Mouse (Mus musculus) stomach, embryonic 16.5 days (tissue): Measurements from ENCODE around the gene 4930558C23Rik. TPM values are rescaled to one million over a fixed set of nuclear protein-coding genes. Genes with fewer than 3 reads are reported as not detected.
A peak's percentile ranks its signal among the peaks of the same experiment; 100 is the strongest.
"Not testable (repeated sequence)": the region's sequence is repeated elsewhere in the genome, so short reads cannot be mapped to it uniquely, and the experiment has no call there.

ENCODE experiments used
- ATAC-seq: fragments of 200-750 bp; cut with Nextera tagmentation; 2 replicates; pipeline ENCODE4 v1.8.0; 2017; ENCODE audit warnings: moderate number of reproducible peaks, moderate TSS enrichment; ENCODE audit not compliant: insufficient read depth, low FRiP score
- H3K27ac ChIP-seq: fragments of 300-500 bp; sonication (generic); 2 replicates; pipeline ENCODE4 v1.5.1; 2014; ENCODE audit warnings: low read length
- H3K27me3 ChIP-seq: fragments of 300-500 bp; sonication (generic); 2 replicates; pipeline ENCODE4 v1.6.1; 2014; ENCODE audit warnings: low read length, control low read depth, mixed read lengths; ENCODE audit not compliant: control insufficient read depth, insufficient read depth
- H3K36me3 ChIP-seq: fragments of 300-500 bp; sonication (generic); 2 replicates; pipeline ENCODE4 v1.6.1; 2014; ENCODE audit warnings: low read length; ENCODE audit not compliant: control insufficient read depth, insufficient read depth
- H3K4me1 ChIP-seq: fragments of 300-500 bp; sonication (generic); 2 replicates; pipeline ENCODE4 v1.6.1; 2014; ENCODE audit warnings: low read length, control low read depth, mixed read lengths; ENCODE audit not compliant: control insufficient read depth, insufficient read depth
- H3K4me2 ChIP-seq: fragments of 300-500 bp; sonication (generic); 2 replicates; pipeline ENCODE4 v1.6.1; 2014; ENCODE audit warnings: low read depth, low read length, mixed read lengths
- H3K4me3 ChIP-seq: fragments of 300-500 bp; sonication (generic); replicated peaks from 2 replicates; pipeline ENCODE4 v1.5.1; 2014; ENCODE audit warnings: mild to moderate bottlenecking, low read length
- H3K9ac ChIP-seq: fragments of 300-500 bp; sonication (generic); 2 replicates; pipeline ENCODE4 v1.6.1; 2014; ENCODE audit warnings: low read length
- H3K9me3 ChIP-seq: fragments of 300-500 bp; sonication (generic); replicated peaks from 2 replicates; pipeline ENCODE4 v1.6.1; 2016; ENCODE audit warnings: low read length, control low read depth; ENCODE audit not compliant: control insufficient read depth
- WGBS: fragments of 180-500 bp; shearing (Covaris S2); extraction: QIAGEN DNeasy Blood & Tissue Kit; methylation state at CpG from one replicate; pipeline ENCODE4 v1.1.7; 2014; 5-methylcytosine and 5-hydroxymethylcytosine counted together
- polyA plus RNA-seq: library from polyadenylated mRNA; unstranded; fragments of >200 nt; fragmentation: Nextera tagmentation; extraction: Ambion mirVana; gene quantifications from 2 replicates; pipeline ENCODE4 v1.2.1, GENCODE M21; 2015

4930558C23Rik gene
- polyA plus RNA-seq, 1 experiment from 2014 or later = 0.63 TPM

- not testable (repeated sequence) for H3K36me3 ChIP-seq, H3K27me3 ChIP-seq, H3K9ac ChIP-seq, ATAC-seq, H3K27ac ChIP-seq, H3K4me1 ChIP-seq, H3K9me3 ChIP-seq
- Histone ChIP-seq H3K4me2 (peak overlapping the region; percentile 40; the same call in 1 of the 2 replicates), H3K4me3 (peak overlapping the region; percentile 56)
- 20% methylated on average over 8 of the region's 19 CpGs for WGBS
Measured at GRCm38 (mm10) chr3:95355911-95356544, 46.6 kb downstream of the 4930558C23Rik start.

- Histone ChIP-seq H3K36me3 (peaks cover 24% of the 10 kb centered on the region), H3K4me2 (no peak overlapping the region), H3K27me3 (no peaks in the 10 kb centered on the region), H3K27ac (no peak overlapping the region), H3K9ac (no peak overlapping the region), H3K9me3 (no peaks in the 10 kb centered on the region), H3K4me1 (no peaks in the 10 kb centered on the region), H3K4me3 (no peak overlapping the region)
- no peak for ATAC-seq
Measured at GRCm38 (mm10) chr3:95349491-95349890, 53.1 kb downstream of the 4930558C23Rik start.

- 95% methylated on average over 5 of the region's 5 CpGs for WGBS
- peaks cover 22% of the 10 kb centered on the region for H3K36me3 ChIP-seq
- not testable (repeated sequence) for H3K9me3 ChIP-seq, H3K4me3 ChIP-seq, H3K4me1 ChIP-seq, H3K4me2 ChIP-seq, H3K27me3 ChIP-seq, ATAC-seq, H3K9ac ChIP-seq, H3K27ac ChIP-seq
Measured at GRCm38 (mm10) chr3:95348343-95348742, 54.3 kb downstream of the 4930558C23Rik start.

- no peak overlapping the region for H3K27ac ChIP-seq
- WGBS = 90% methylated on average over 7 of the region's 7 CpGs
- no peak for ATAC-seq
- no peaks in the 10 kb centered on the region for H3K27me3 ChIP-seq
- H3K36me3 ChIP-seq = peaks cover 23% of the 10 kb centered on the region
- no peak overlapping the region for H3K9ac ChIP-seq
- H3K4me3 ChIP-seq = no peak overlapping the region
- no peak overlapping the region for H3K4me2 ChIP-seq
- H3K9me3 ChIP-seq = no peaks in the 10 kb centered on the region
- H3K4me1 ChIP-seq = no peaks in the 10 kb centered on the region
Measured at GRCm38 (mm10) chr3:95346454-95346853, 56.2 kb downstream of the 4930558C23Rik start.

GRCm38 (mm10) chr3:95343356-95344000 is 59.2 kb downstream of the 4930558C23Rik start:
- not testable (repeated sequence) for H3K27ac ChIP-seq, H3K9me3 ChIP-seq, H3K4me1 ChIP-seq, ATAC-seq, H3K4me3 ChIP-seq, H3K4me2 ChIP-seq, H3K9ac ChIP-seq, H3K27me3 ChIP-seq
- H3K36me3 ChIP-seq = peaks cover 27% of the 10 kb centered on the region
- WGBS = 92% methylated on average over 9 of the region's 9 CpGs

GRCm38 (mm10) chr3:95338251-95338650 is 64.4 kb downstream of the 4930558C23Rik start:
- no peak overlapping the region for H3K4me2 ChIP-seq
- no peaks in the 10 kb centered on the region for H3K9me3 ChIP-seq
- H3K36me3 ChIP-seq = peaks cover 46% of the 10 kb centered on the region
- no peak overlapping the region for H3K27ac ChIP-seq
- 94% methylated on average over 4 of the region's 4 CpGs for WGBS
- no peak overlapping the region for H3K4me3 ChIP-seq
- no peak for ATAC-seq
- H3K27me3 ChIP-seq = no peaks in the 10 kb centered on the region
- H3K9ac ChIP-seq = no peak overlapping the region
- no peaks in the 10 kb centered on the region for H3K4me1 ChIP-seq

- peaks cover 49% of the 10 kb centered on the region for H3K36me3 ChIP-seq
- H3K4me1 ChIP-seq = no peaks in the 10 kb centered on the region
- no peak overlapping the region for H3K27ac ChIP-seq
- no peak overlapping the region for H3K9ac ChIP-seq
- H3K4me3 ChIP-seq = no peak overlapping the region
- ATAC-seq = no peak
- WGBS = 96% methylated on average over 4 of the region's 4 CpGs
- H3K27me3 ChIP-seq = no peaks in the 10 kb centered on the region
- H3K9me3 ChIP-seq = no peaks in the 10 kb centered on the region
- H3K4me2 ChIP-seq = no peak overlapping the region
Measured at GRCm38 (mm10) chr3:95337345-95337744, 65.3 kb downstream of the 4930558C23Rik start.

Other genes starting within 250 kb of the 4930558C23Rik start
- gene Sema6c, start 242.4 kb downstream of the 4930558C23Rik start, polyA plus RNA-seq = 1.5 and 2.6 TPM in 2 replicates
- 10.9 and 11.5 TPM in 2 replicates for gene Gabpb2, start 184.9 kb downstream of the 4930558C23Rik start, polyA plus RNA-seq
- 105 and 118 TPM in 2 replicates for gene Cdc42se1, start 174.1 kb downstream of the 4930558C23Rik start, polyA plus RNA-seq
- gene Mllt11, start 170.7 kb downstream of the 4930558C23Rik start, polyA plus RNA-seq = 16.2 and 16.6 TPM in 2 replicates
- 0.25 and 0.52 TPM in 2 replicates for gene Gm128, start 161.2 kb downstream of the 4930558C23Rik start, polyA plus RNA-seq
- gene Bnipl, start 151.6 kb downstream of the 4930558C23Rik start, polyA plus RNA-seq = 9.2 and 11.6 TPM in 2 replicates
- 54.6 and 62.0 TPM in 2 replicates for gene Mindy1, start 121.5 kb downstream of the 4930558C23Rik start, polyA plus RNA-seq
- 18.9 and 21.2 TPM in 2 replicates for gene Prune1, start 120.8 kb downstream of the 4930558C23Rik start, polyA plus RNA-seq
- gene Anxa9, start 95.7 kb downstream of the 4930558C23Rik start, polyA plus RNA-seq = 6.8 and 13.2 TPM in 2 replicates
- gene Cers2, start 88.0 kb downstream of the 4930558C23Rik start, polyA plus RNA-seq = 148 and 155 TPM in 2 replicates
- 35.2 and 36.9 TPM in 2 replicates for gene Setdb1, start 45.6 kb downstream of the 4930558C23Rik start, polyA plus RNA-seq
- gene Arnt, start 31.5 kb upstream of the 4930558C23Rik start, polyA plus RNA-seq = 46.5 and 47.8 TPM in 2 replicates
- 15.6 and 16.7 TPM in 2 replicates for gene Ctsk, start 96.4 kb upstream of the 4930558C23Rik start, polyA plus RNA-seq
- 28.9 and 32.4 TPM in 2 replicates for gene Ctss, start 123.9 kb upstream of the 4930558C23Rik start, polyA plus RNA-seq
- not detected in 2 replicates for gene Hormad1, start 156.8 kb upstream of the 4930558C23Rik start, polyA plus RNA-seq
- 37.4 and 39.5 TPM in 2 replicates for gene Golph3l, start 186.1 kb upstream of the 4930558C23Rik start, polyA plus RNA-seq
- gene Ensa, start 222.2 kb upstream of the 4930558C23Rik start, polyA plus RNA-seq = 70.3 and 73.0 TPM in 2 replicates